Mouse (Mus musculus) hindbrain, embryonic 14.5 days (tissue): ENCODE measurements at regions not wholly inside any gene's neighbourhood (a gene's known extent, or its start where the extent isn't known, plus 50 kb on each side); places are given as distances from the start of the nearest gene placed in this dataset.
A peak's percentile ranks its signal among the peaks of the same experiment; 100 is the strongest.

Experiments
- ATAC-seq: fragments of 200-750 bp; cut with Nextera tagmentation; 2 replicates; pipeline ENCODE4 v1.8.0; 2017; ENCODE audit warnings: moderate number of reproducible peaks, mild to moderate bottlenecking, moderate TSS enrichment, moderate library complexity; ENCODE audit not compliant: low FRiP score
- DNase-seq: peaks from one replicate; pipeline ENCODE4 v3.0.0-alpha.2; 2015; ENCODE audit warnings: low spot score
- H3K27ac ChIP-seq: fragments of 300-500 bp; sonication (generic); 2 replicates; pipeline ENCODE4 v1.5.1; 2014; ENCODE audit warnings: mild to moderate bottlenecking, moderate library complexity
- H3K27me3 ChIP-seq: fragments of 300-500 bp; sonication (generic); 2 replicates; pipeline ENCODE4 v1.6.1; 2014; ENCODE audit warnings: mild to moderate bottlenecking, low read length, mixed read lengths; ENCODE audit not compliant: control insufficient read depth, insufficient read depth
- H3K36me3 ChIP-seq: fragments of 300-500 bp; sonication (generic); replicated peaks from 2 replicates; pipeline ENCODE4 v1.6.1; 2014; ENCODE audit not compliant: control insufficient read depth, insufficient read depth
- H3K4me1 ChIP-seq: fragments of 300-500 bp; sonication (generic); replicated peaks from 2 replicates; pipeline ENCODE4 v1.6.1; 2014; ENCODE audit warnings: antibody characterized with exemption, low read length, mixed read lengths; ENCODE audit not compliant: control insufficient read depth, insufficient read depth
- H3K4me2 ChIP-seq: fragments of 300-500 bp; sonication (generic); replicated peaks from 2 replicates; pipeline ENCODE4 v1.6.1; 2014; ENCODE audit warnings: mild to moderate bottlenecking, moderate library complexity
- H3K4me3 ChIP-seq: fragments of 300-500 bp; sonication (generic); replicated peaks from 2 replicates; pipeline ENCODE4 v1.5.1; 2014; ENCODE audit warnings: mild to moderate bottlenecking, low read length
- H3K9ac ChIP-seq: fragments of 300-500 bp; sonication (generic); 2 replicates; pipeline ENCODE4 v1.6.1; 2014
- H3K9me3 ChIP-seq: fragments of 300-500 bp; sonication (generic); 2 replicates; pipeline ENCODE4 v1.6.1; 2016; ENCODE audit warnings: low read length; ENCODE audit not compliant: control insufficient read depth
- WGBS: fragments of 180-500 bp; shearing (Covaris S2); extraction: QIAGEN DNeasy Blood & Tissue Kit; methylation state at CpG from one replicate; pipeline ENCODE4 v1.1.7; 2014; 5-methylcytosine and 5-hydroxymethylcytosine counted together

GRCm38 (mm10) chr4:31404840-31405714 is 558.8 kb upstream of the Map3k7 start:
- Histone ChIP-seq H3K4me3 (no peak overlapping the region), H3K9me3 (no peaks in the 10 kb centered on the region), H3K36me3 (no peaks in the 10 kb centered on the region), H3K9ac (no peak overlapping the region), H3K4me1 (peaks cover 11% of the 10 kb centered on the region; the same call in 1 of the 2 replicates), H3K27me3 (no peaks in the 10 kb centered on the region), H3K27ac (no peak overlapping the region), H3K4me2 (0 out of 2 replicates have a peak overlapping the region, but pooled peaks have one; percentile 0)
- DNase-seq = no peak
- ATAC-seq = no peak
- WGBS = 61% methylated on average over 16 of the region's 16 CpGs

- no peak for ATAC-seq
- Histone ChIP-seq H3K27ac (no peak overlapping the region), H3K4me2 (no peak overlapping the region), H3K9me3 (no peaks in the 10 kb centered on the region), H3K36me3 (no peaks in the 10 kb centered on the region), H3K27me3 (no peaks in the 10 kb centered on the region), H3K4me1 (peaks cover 3% of the 10 kb centered on the region; the same call in 1 of the 2 replicates), H3K4me3 (no peak overlapping the region), H3K9ac (no peak overlapping the region)
- 71% methylated on average over 3 of the region's 3 CpGs for WGBS
- DNase-seq = no peak
Measured at GRCm38 (mm10) chr4:31410157-31410556, 553.7 kb upstream of the Map3k7 start.

GRCm38 (mm10) chr4:31411770-31412525 is 551.9 kb upstream of the Map3k7 start:
- H3K4me3 ChIP-seq = no peak overlapping the region
- no peak for DNase-seq
- no peak overlapping the region for H3K9ac ChIP-seq
- H3K4me1 ChIP-seq = no peaks in the 10 kb centered on the region
- H3K36me3 ChIP-seq = no peaks in the 10 kb centered on the region
- H3K27ac ChIP-seq = no peak overlapping the region
- no peaks in the 10 kb centered on the region for H3K27me3 ChIP-seq
- no peaks in the 10 kb centered on the region for H3K9me3 ChIP-seq
- no peak overlapping the region for H3K4me2 ChIP-seq
- no peak for ATAC-seq
- 84% methylated on average over 9 of the region's 9 CpGs for WGBS

GRCm38 (mm10) chr4:31417161-31417560 is 546.7 kb upstream of the Map3k7 start:
- Histone ChIP-seq H3K9ac (no peak overlapping the region), H3K4me1 (peaks cover 7% of the 10 kb centered on the region; the same call in 1 of the 2 replicates), H3K9me3 (no peaks in the 10 kb centered on the region), H3K36me3 (no peaks in the 10 kb centered on the region), H3K27me3 (no peaks in the 10 kb centered on the region), H3K4me2 (no peak overlapping the region), H3K4me3 (no peak overlapping the region), H3K27ac (no peak overlapping the region)
- ATAC-seq (no peak), DNase-seq (no peak)
- WGBS = 93% methylated on average over 4 of the region's 4 CpGs

- H3K4me1 ChIP-seq = peaks cover 7% of the 10 kb centered on the region; the same call in 1 of the 2 replicates
- 11% methylated on average over 6 of the region's 6 CpGs for WGBS
- peak; percentile 89 for DNase-seq
- peak overlapping the region; percentile 64; the same call in 1 of the 2 replicates for H3K27ac ChIP-seq
- ATAC-seq = peak; percentile 40; the same call in 1 of the 2 replicates
- peak overlapping the region; percentile 14; the same call in 1 of the 2 replicates for H3K9ac ChIP-seq
- H3K4me2 ChIP-seq = no peak overlapping the region
- no peaks in the 10 kb centered on the region for H3K36me3 ChIP-seq
- no peaks in the 10 kb centered on the region for H3K27me3 ChIP-seq
- no peak overlapping the region for H3K4me3 ChIP-seq
- no peaks in the 10 kb centered on the region for H3K9me3 ChIP-seq
Measured at GRCm38 (mm10) chr4:31419240-31419639, 544.7 kb upstream of the Map3k7 start.

GRCm38 (mm10) chr4:31420167-31420566 is 543.7 kb upstream of the Map3k7 start:
- H3K9me3 ChIP-seq = no peaks in the 10 kb centered on the region
- H3K27ac ChIP-seq = no peak overlapping the region
- DNase-seq (no peak), ATAC-seq (no peak)
- H3K27me3 ChIP-seq = no peaks in the 10 kb centered on the region
- peaks cover 7% of the 10 kb centered on the region; the same call in 1 of the 2 replicates for H3K4me1 ChIP-seq
- H3K4me3 ChIP-seq = no peak overlapping the region
- H3K36me3 ChIP-seq = no peaks in the 10 kb centered on the region
- no peak overlapping the region for H3K9ac ChIP-seq
- no peak overlapping the region for H3K4me2 ChIP-seq
- WGBS = 89% methylated on average over 9 of the region's 9 CpGs

- Histone ChIP-seq H3K27me3 (no peaks in the 10 kb centered on the region), H3K9me3 (no peaks in the 10 kb centered on the region), H3K27ac (no peak overlapping the region), H3K9ac (no peak overlapping the region), H3K4me3 (no peak overlapping the region), H3K4me2 (no peak overlapping the region), H3K4me1 (peaks cover 7% of the 10 kb centered on the region; the same call in 1 of the 2 replicates), H3K36me3 (no peaks in the 10 kb centered on the region)
- whole genome bisulfite sequencing = 83% methylated on average over 5 of the region's 5 CpGs
- ATAC-seq (no peak), DNase-seq (no peak)
Measured at GRCm38 (mm10) chr4:31421386-31421785, 542.5 kb upstream of the Map3k7 start.

- no peak for ATAC-seq
- Histone ChIP-seq H3K9me3 (no peaks in the 10 kb centered on the region), H3K4me3 (no peak overlapping the region), H3K27me3 (no peaks in the 10 kb centered on the region), H3K4me2 (no peak overlapping the region), H3K36me3 (no peaks in the 10 kb centered on the region), H3K9ac (no peak overlapping the region), H3K4me1 (no peaks in the 10 kb centered on the region), H3K27ac (no peak overlapping the region)
- no peak for DNase-seq
- 63% methylated on average over 7 of the region's 7 CpGs for WGBS
Measured at GRCm38 (mm10) chr4:31425135-31425534, 538.8 kb upstream of the Map3k7 start.

GRCm38 (mm10) chr4:31425716-31426115 is 538.2 kb upstream of the Map3k7 start:
- Histone ChIP-seq H3K27me3 (no peaks in the 10 kb centered on the region), H3K4me2 (no peak overlapping the region), H3K9me3 (no peaks in the 10 kb centered on the region), H3K36me3 (no peaks in the 10 kb centered on the region), H3K9ac (no peak overlapping the region), H3K4me1 (no peaks in the 10 kb centered on the region), H3K27ac (no peak overlapping the region), H3K4me3 (no peak overlapping the region)
- DNase-seq (no peak), ATAC-seq (no peak)
- 91% methylated on average over 4 of the region's 4 CpGs for WGBS
